Mouse (Mus musculus): ENCODE data around the gene Cd28. TPM values are rescaled to one million over a fixed set of nuclear protein-coding genes. Genes with fewer than 3 reads are reported as not detected.

Cd28 gene
- polyA plus RNA-seq, 1 experiment from 2014 or later, result 0.38 TPM

DNA sequence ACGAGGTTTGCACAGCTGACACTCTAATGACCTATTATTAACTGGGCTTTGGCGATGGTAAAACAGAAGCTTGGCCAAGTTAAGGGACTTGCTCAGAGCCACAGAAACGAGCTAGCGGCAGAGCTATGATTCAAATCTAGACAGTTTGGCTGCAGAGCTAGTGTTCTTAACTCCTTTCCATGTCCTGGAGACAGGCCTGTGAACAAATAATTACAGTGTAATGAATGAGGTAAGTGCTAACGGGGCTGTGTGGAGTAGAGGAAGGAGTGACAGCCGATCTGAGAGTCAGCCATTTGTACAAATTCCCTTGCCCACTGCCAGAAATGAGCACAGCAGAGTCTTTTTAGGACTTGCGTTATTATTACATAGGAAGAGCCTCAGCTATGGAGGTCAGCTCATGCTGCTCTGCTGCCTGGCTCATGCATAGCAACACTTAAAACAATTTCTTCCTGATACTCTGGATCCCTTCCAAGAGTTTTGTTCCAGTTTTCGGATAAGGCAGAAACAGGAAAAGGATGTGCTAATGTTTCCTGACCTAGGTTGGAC, 876 bp upstream of the Cd28 start:
- Histone ChIP-seq H3K27me3 (ENCODE audit: control insufficient read depth, insufficient read depth, low read depth, low read length) (no peaks in the 10 kb centered on the region), H3K9ac (ENCODE audit: low read length) (no peak overlapping the region), H3K9me3 (ENCODE audit: control insufficient read depth, low read length) (no peaks in the 10 kb centered on the region), H3K36me3 (ENCODE audit: control insufficient read depth, insufficient read depth, low read length) (no peaks in the 10 kb centered on the region), H3K4me3 (ENCODE audit: low read length) (no peak overlapping the region), H3K4me2 (ENCODE audit: low read depth, low read length) (no peak overlapping the region), H3K4me1 (replicated peaks; ENCODE audit: control insufficient read depth, insufficient read depth, low read length) (no peaks in the 10 kb centered on the region; the same call in 1 of the 2 replicates), H3K27ac (ENCODE audit: low read length) (peak overlapping the region; percentile 64)
- 23% methylated on average over 8 of the region's 8 CpGs for WGBS
- peak; percentile 93 for ATAC-seq (ENCODE audit: low read depth)

DNA sequence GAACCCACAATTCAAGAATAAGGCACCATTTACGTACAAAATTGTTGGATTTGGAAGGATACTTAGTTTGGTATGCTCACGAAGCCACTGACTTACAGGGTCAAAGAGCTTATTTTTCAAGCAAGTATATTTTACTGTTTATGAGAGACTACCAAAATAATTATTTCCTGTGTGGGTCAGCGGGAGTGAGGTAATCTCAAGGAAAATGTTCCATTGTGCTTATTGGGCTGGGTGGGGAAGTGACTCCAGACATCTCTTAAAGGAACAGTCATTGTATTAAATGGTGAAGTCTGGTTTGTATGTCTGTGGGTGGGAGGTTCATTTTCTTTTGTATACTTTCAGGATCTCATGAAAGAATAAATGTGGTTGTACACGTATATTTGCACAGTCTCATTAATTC, 2.0 kb downstream of the Cd28 start:
- H3K4me2 ChIP-seq (ENCODE audit: low read depth, low read length), result no peak overlapping the region
- WGBS, result 51% methylated on average over 4 of the region's 4 CpGs
- peak overlapping the region; percentile 14 for H3K27ac ChIP-seq (ENCODE audit: low read length)
- no peak for ATAC-seq (ENCODE audit: low read depth)
- H3K9ac ChIP-seq (ENCODE audit: low read length), result no peak overlapping the region
- H3K9me3 ChIP-seq (ENCODE audit: control insufficient read depth, low read length), result no peaks in the 10 kb centered on the region
- H3K4me1 ChIP-seq (replicated peaks; ENCODE audit: control insufficient read depth, insufficient read depth, low read length), result no peaks in the 10 kb centered on the region; the same call in 1 of the 2 replicates
- H3K36me3 ChIP-seq (ENCODE audit: control insufficient read depth, insufficient read depth, low read length), result no peaks in the 10 kb centered on the region
- no peaks in the 10 kb centered on the region for H3K27me3 ChIP-seq (ENCODE audit: control insufficient read depth, insufficient read depth, low read depth, low read length)
- H3K4me3 ChIP-seq (ENCODE audit: low read length), result no peak overlapping the region

GRCm38 (mm10) chr1:60723555-60723954, 7.0 kb downstream of the Cd28 start:
- no peak overlapping the region for H3K4me2 ChIP-seq (ENCODE audit: low read depth, low read length)
- no peak overlapping the region for H3K27ac ChIP-seq (ENCODE audit: low read length)
- H3K4me3 ChIP-seq (ENCODE audit: low read length), result no peak overlapping the region
- no peaks in the 10 kb centered on the region for H3K4me1 ChIP-seq (replicated peaks; ENCODE audit: control insufficient read depth, insufficient read depth, low read length)
- no peaks in the 10 kb centered on the region for H3K9me3 ChIP-seq (ENCODE audit: control insufficient read depth, low read length)
- no peaks in the 10 kb centered on the region for H3K27me3 ChIP-seq (ENCODE audit: control insufficient read depth, insufficient read depth, low read depth, low read length)
- WGBS, result 74% methylated on average over 3 of the region's 3 CpGs
- no peak overlapping the region for H3K9ac ChIP-seq (ENCODE audit: low read length)
- no peaks in the 10 kb centered on the region for H3K36me3 ChIP-seq (ENCODE audit: control insufficient read depth, insufficient read depth, low read length)
- no peak for ATAC-seq (ENCODE audit: low read depth)

DNA sequence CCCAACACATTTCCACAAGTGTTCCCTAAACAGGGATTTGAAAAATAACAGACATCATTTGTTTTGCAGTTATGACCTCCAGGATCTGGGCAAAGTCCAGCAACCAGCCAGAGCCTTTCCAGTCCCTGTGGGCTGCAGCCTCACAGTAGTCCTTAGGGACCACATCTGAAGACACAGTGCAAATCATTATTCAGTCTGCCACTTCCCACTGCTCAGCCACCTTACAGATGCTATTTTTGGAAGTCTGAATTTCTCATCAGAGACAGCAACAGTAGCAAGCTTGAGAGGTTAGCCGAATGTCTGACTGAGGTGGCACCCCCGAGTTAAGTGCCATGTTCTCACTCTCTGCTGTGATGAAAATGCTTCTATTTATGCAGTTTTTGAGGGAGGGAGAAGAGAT, 15.3 kb downstream of the Cd28 start:
- no peak overlapping the region for H3K4me2 ChIP-seq (ENCODE audit: low read depth, low read length)
- WGBS, result 83% methylated on average over 2 of the region's 2 CpGs
- no peak overlapping the region for H3K27ac ChIP-seq (ENCODE audit: low read length)
- H3K27me3 ChIP-seq (ENCODE audit: control insufficient read depth, insufficient read depth, low read depth, low read length), result no peaks in the 10 kb centered on the region
- no peaks in the 10 kb centered on the region for H3K9me3 ChIP-seq (ENCODE audit: control insufficient read depth, low read length)
- H3K4me1 ChIP-seq (replicated peaks; ENCODE audit: control insufficient read depth, insufficient read depth, low read length), result peaks cover 14% of the 10 kb centered on the region
- H3K4me3 ChIP-seq (ENCODE audit: low read length), result no peak overlapping the region
- no peaks in the 10 kb centered on the region for H3K36me3 ChIP-seq (ENCODE audit: control insufficient read depth, insufficient read depth, low read length)
- ATAC-seq (ENCODE audit: low read depth), result no peak
- H3K9ac ChIP-seq (ENCODE audit: low read length), result no peak overlapping the region

GRCm38 (mm10) chr1:60735072-60735907, 18.7 kb downstream of the Cd28 start:
- ATAC-seq (ENCODE audit: low read depth), result peak; percentile 96
- no peaks in the 10 kb centered on the region for H3K9me3 ChIP-seq (ENCODE audit: control insufficient read depth, low read length)
- H3K9ac ChIP-seq (ENCODE audit: low read length), result no peak overlapping the region
- H3K36me3 ChIP-seq (ENCODE audit: control insufficient read depth, insufficient read depth, low read length), result no peaks in the 10 kb centered on the region
- no peaks in the 10 kb centered on the region for H3K27me3 ChIP-seq (ENCODE audit: control insufficient read depth, insufficient read depth, low read depth, low read length)
- 24% methylated on average over 12 of the region's 12 CpGs for WGBS
- H3K4me1 ChIP-seq (replicated peaks; ENCODE audit: control insufficient read depth, insufficient read depth, low read length), result peaks cover 14% of the 10 kb centered on the region
- H3K4me3 ChIP-seq (ENCODE audit: low read length), result no peak overlapping the region
- H3K27ac ChIP-seq (ENCODE audit: low read length), result peak overlapping the region; percentile 83
- H3K4me2 ChIP-seq (ENCODE audit: low read depth, low read length), result peak overlapping the region; percentile 16

DNA sequence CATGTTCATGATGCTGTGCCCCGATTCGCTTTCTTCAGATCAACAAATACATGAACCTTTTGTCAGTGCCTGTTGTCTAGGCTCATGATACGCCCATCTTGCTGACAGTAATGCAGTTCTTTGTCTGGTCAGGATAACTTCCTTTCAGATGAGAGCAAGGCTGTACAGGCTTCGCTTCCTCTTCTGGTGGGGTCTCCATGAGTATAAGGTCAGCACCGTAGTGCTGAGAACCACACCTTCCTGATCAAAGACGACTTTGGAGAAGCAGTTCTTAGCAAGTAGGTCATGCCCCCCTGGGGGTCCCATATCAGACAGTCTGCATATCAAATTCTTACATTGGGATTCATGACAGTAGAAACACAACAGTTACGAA, 19.3 kb downstream of the Cd28 start:
- no peaks in the 10 kb centered on the region for H3K9me3 ChIP-seq (ENCODE audit: control insufficient read depth, low read length)
- no peak overlapping the region for H3K9ac ChIP-seq (ENCODE audit: low read length)
- no peaks in the 10 kb centered on the region for H3K27me3 ChIP-seq (ENCODE audit: control insufficient read depth, insufficient read depth, low read depth, low read length)
- H3K27ac ChIP-seq (ENCODE audit: low read length), result peak overlapping the region; percentile 83
- no peaks in the 10 kb centered on the region for H3K36me3 ChIP-seq (ENCODE audit: control insufficient read depth, insufficient read depth, low read length)
- H3K4me3 ChIP-seq (ENCODE audit: low read length), result no peak overlapping the region
- 72% methylated on average over 7 of the region's 7 CpGs for WGBS
- H3K4me1 ChIP-seq (replicated peaks; ENCODE audit: control insufficient read depth, insufficient read depth, low read length), result peaks cover 14% of the 10 kb centered on the region
- no peak overlapping the region for H3K4me2 ChIP-seq (ENCODE audit: low read depth, low read length)
- no peak for ATAC-seq (ENCODE audit: low read depth)

- ATAC-seq (ENCODE audit: low read depth), result no peak
- H3K27me3 ChIP-seq (ENCODE audit: control insufficient read depth, insufficient read depth, low read depth, low read length), result no peaks in the 10 kb centered on the region
- H3K9me3 ChIP-seq (ENCODE audit: control insufficient read depth, low read length), result no peaks in the 10 kb centered on the region
- H3K36me3 ChIP-seq (ENCODE audit: control insufficient read depth, insufficient read depth, low read length), result no peaks in the 10 kb centered on the region
- WGBS, result 61% methylated on average over 1 of the region's 1 CpGs
- H3K4me2 ChIP-seq (ENCODE audit: low read depth, low read length), result no peak overlapping the region
- no peak overlapping the region for H3K27ac ChIP-seq (ENCODE audit: low read length)
- H3K9ac ChIP-seq (ENCODE audit: low read length), result no peak overlapping the region
- no peak overlapping the region for H3K4me3 ChIP-seq (ENCODE audit: low read length)
- H3K4me1 ChIP-seq (replicated peaks; ENCODE audit: control insufficient read depth, insufficient read depth, low read length), result peaks cover 7% of the 10 kb centered on the region
Measured at GRCm38 (mm10) chr1:60744266-60744665, 27.7 kb downstream of the Cd28 start.

DNA sequence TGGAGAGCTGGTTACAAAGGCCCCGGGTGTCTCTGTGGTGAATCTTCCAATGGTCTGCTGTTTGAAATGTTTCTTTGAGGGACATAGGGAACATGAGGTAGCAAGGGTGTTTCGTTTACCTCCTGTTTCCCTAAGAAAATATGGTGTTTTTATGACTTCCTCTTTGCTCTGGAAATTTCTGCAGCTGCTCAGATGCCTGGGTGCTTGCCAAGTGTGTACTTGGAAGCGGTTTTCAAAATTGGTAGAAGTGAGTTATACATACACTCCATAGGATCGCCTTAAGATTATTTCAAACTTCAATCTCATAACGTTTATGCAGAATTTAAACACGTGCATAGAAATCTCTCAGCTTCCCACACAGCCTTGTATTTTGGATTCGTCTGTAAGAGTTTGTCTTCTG, 29.1 kb downstream of the Cd28 start:
- 30% methylated on average over 7 of the region's 7 CpGs for WGBS
- Histone ChIP-seq H3K4me3 (ENCODE audit: low read length) (no peak overlapping the region), H3K9ac (ENCODE audit: low read length) (no peak overlapping the region), H3K4me1 (replicated peaks; ENCODE audit: control insufficient read depth, insufficient read depth, low read length) (peaks cover 7% of the 10 kb centered on the region), H3K27me3 (ENCODE audit: control insufficient read depth, insufficient read depth, low read depth, low read length) (no peaks in the 10 kb centered on the region), H3K36me3 (ENCODE audit: control insufficient read depth, insufficient read depth, low read length) (no peaks in the 10 kb centered on the region), H3K9me3 (ENCODE audit: control insufficient read depth, low read length) (no peaks in the 10 kb centered on the region), H3K27ac (ENCODE audit: low read length) (0 out of 2 replicates have a peak overlapping the region, but pooled peaks have one; percentile 39), H3K4me2 (ENCODE audit: low read depth, low read length) (no peak overlapping the region)
- no peak for ATAC-seq (ENCODE audit: low read depth)

- no peak overlapping the region for H3K4me3 ChIP-seq (ENCODE audit: low read length)
- 25% methylated on average over 2 of the region's 2 CpGs for WGBS
- 0 out of 2 replicates have a peak, but pooled peaks have one; percentile 34 for ATAC-seq (ENCODE audit: low read depth)
- H3K9me3 ChIP-seq (ENCODE audit: control insufficient read depth, low read length), result no peaks in the 10 kb centered on the region
- no peak overlapping the region for H3K4me2 ChIP-seq (ENCODE audit: low read depth, low read length)
- H3K4me1 ChIP-seq (replicated peaks; ENCODE audit: control insufficient read depth, insufficient read depth, low read length), result peaks cover 7% of the 10 kb centered on the region
- no peak overlapping the region for H3K27ac ChIP-seq (ENCODE audit: low read length)
- H3K9ac ChIP-seq (ENCODE audit: low read length), result no peak overlapping the region
- H3K36me3 ChIP-seq (ENCODE audit: control insufficient read depth, insufficient read depth, low read length), result no peaks in the 10 kb centered on the region
- H3K27me3 ChIP-seq (ENCODE audit: control insufficient read depth, insufficient read depth, low read depth, low read length), result no peaks in the 10 kb centered on the region
Measured at GRCm38 (mm10) chr1:60746153-60746552, 29.6 kb downstream of the Cd28 start.
